ENCODE assay signal across 8 mouse cellular contexts in the genomic region with DNA sequence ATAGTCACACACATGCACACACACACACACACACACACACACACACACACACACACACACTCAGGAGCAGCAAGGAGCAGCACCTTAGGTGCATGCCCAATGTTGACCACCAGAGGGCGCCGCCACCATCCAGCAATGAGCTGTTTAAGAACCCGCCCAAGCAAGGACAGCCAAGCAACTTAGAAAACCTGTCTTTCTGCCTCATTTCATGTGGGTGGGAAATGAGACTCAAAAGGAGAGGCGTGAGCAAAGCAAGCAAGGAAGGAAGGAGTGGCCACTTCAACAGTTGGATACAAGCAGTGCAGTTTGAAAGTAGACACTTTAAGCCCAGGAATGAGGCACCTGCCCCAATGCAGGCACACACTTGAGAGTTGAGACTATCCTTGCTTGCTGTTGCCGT.
DNase-seq lines count a peak whose midpoint lies in the region; ATAC-seq and TF ChIP-seq lines count a peak whose summit lies in the region.

No protein-coding gene starts in this region.

- peak; percentile 89 for DNase-seq in forebrain, embryonic 11.5 days (ENCODE audit: low spot score)
- DNase-seq in c-Kit-positive CD71-negative TER-119-negative erythroid progenitor cells, embryonic 14.5 days (ENCODE audit: low read depth) = peak; percentile 72
- DNase-seq in intestine, embryonic 14.5 days (ENCODE audit: low spot score) = peak; percentile 91
- DNase-seq in left cerebral cortex, adult 8-10 months (ENCODE audit: low spot score in 2 of 2) = peak; percentile 61 to 70
- peak; percentile 74 for DNase-seq in naive thymus-derived CD4-positive, alpha-beta T cell, adult 2 months (ENCODE audit: low read depth)
- DNase-seq in stomach, postnatal 0 days (ENCODE audit: low spot score) = peak; percentile 83

- H3K27ac ChIP-seq in forebrain, embryonic 11.5 days (ENCODE audit: low read depth, low read length) = no peak overlapping the region
- no peak overlapping the region for H3K27ac ChIP-seq in forebrain, embryonic 12.5 days
- H3K27ac ChIP-seq in intestine, embryonic 14.5 days (ENCODE audit: low read depth) = no peak overlapping the region
- H3K27ac ChIP-seq in stomach, postnatal 0 days (replicated peaks) = peak overlapping the region; percentile 35; the same call in 1 of the 2 replicates

- H3K9ac ChIP-seq in forebrain, embryonic 11.5 days (ENCODE audit: low read length) = no peak overlapping the region
- no peak overlapping the region for H3K9ac ChIP-seq in forebrain, embryonic 12.5 days
- no peak overlapping the region for H3K9ac ChIP-seq in intestine, embryonic 14.5 days (ENCODE audit: low read length)
- no peak overlapping the region for H3K9ac ChIP-seq in stomach, postnatal 0 days (ENCODE audit: low read length)

- no peaks in the 10 kb centered on the region for H3K4me1 ChIP-seq in forebrain, embryonic 11.5 days (replicated peaks; ENCODE audit: control insufficient read depth, insufficient read depth, low read length)
- H3K4me1 ChIP-seq in forebrain, embryonic 12.5 days = peaks cover 6% of the 10 kb centered on the region; the same call in 1 of the 2 replicates
- peaks cover 7% of the 10 kb centered on the region for H3K4me1 ChIP-seq in intestine, embryonic 14.5 days (replicated peaks; ENCODE audit: control insufficient read depth, insufficient read depth, low read length)
- H3K4me1 ChIP-seq in stomach, postnatal 0 days (replicated peaks; ENCODE audit: control insufficient read depth, insufficient read depth) = no peaks in the 10 kb centered on the region

- H3K9me3 ChIP-seq in forebrain, embryonic 11.5 days (ENCODE audit: control insufficient read depth, low read length) = no peaks in the 10 kb centered on the region
- H3K9me3 ChIP-seq in forebrain, embryonic 12.5 days = 0 out of 2 replicates have a peak, but pooled peaks cover 2% of the 10 kb centered on the region
- H3K9me3 ChIP-seq in intestine, embryonic 14.5 days (ENCODE audit: control insufficient read depth, low read length) = no peaks in the 10 kb centered on the region
- H3K9me3 ChIP-seq in stomach, postnatal 0 days (ENCODE audit: control insufficient read depth, low read length) = no peaks in the 10 kb centered on the region

- H3K27me3 ChIP-seq in forebrain, embryonic 11.5 days (ENCODE audit: control insufficient read depth, insufficient read depth, low read length) = no peaks in the 10 kb centered on the region
- H3K27me3 ChIP-seq in forebrain, embryonic 12.5 days = 0 out of 2 replicates have a peak, but pooled peaks cover under 1% of the 10 kb centered on the region
- H3K27me3 ChIP-seq in intestine, embryonic 14.5 days (replicated peaks; ENCODE audit: control insufficient read depth, insufficient read depth, low read length) = no peaks in the 10 kb centered on the region
- no peaks in the 10 kb centered on the region for H3K27me3 ChIP-seq in stomach, postnatal 0 days (ENCODE audit: control insufficient read depth, insufficient read depth, low read length)

- H3K4me3 ChIP-seq in forebrain, embryonic 11.5 days (ENCODE audit: low read depth, low read length) = no peak overlapping the region
- H3K4me3 ChIP-seq in forebrain, embryonic 12.5 days (replicated peaks) = no peak overlapping the region
- no peak overlapping the region for H3K4me3 ChIP-seq in intestine, embryonic 14.5 days (ENCODE audit: low read depth, low read length)
- H3K4me3 ChIP-seq in stomach, postnatal 0 days (ENCODE audit: low read depth, low read length) = no peak overlapping the region

- WGBS in forebrain, embryonic 11.5 days = 18% methylated on average over 5 of the region's 5 CpGs
- 13% methylated on average over 5 of the region's 5 CpGs for WGBS in forebrain, embryonic 12.5 days
- WGBS in intestine, embryonic 14.5 days = 15% methylated on average over 5 of the region's 5 CpGs
- WGBS in stomach, postnatal 0 days = 10% methylated on average over 5 of the region's 5 CpGs

- TF ChIP-seq CTCF in stomach, postnatal 0 days (IDR thresholded peaks at IDR 0.05; ENCODE audit: low read depth) = peak; percentile 99

- no peak for TF ChIP-seq EP300 in stomach, postnatal 0 days (optimal IDR thresholded peaks at IDR 0.05)

- ATAC-seq in forebrain, embryonic 11.5 days (replicated peaks; ENCODE audit: low FRiP score) = no peak
- ATAC-seq in forebrain, embryonic 12.5 days (ENCODE audit: low FRiP score) = no peak
- peak; percentile 82 for ATAC-seq in frontal cortex, adult (ENCODE audit: low TSS enrichment)
- peak; percentile 67 for ATAC-seq in intestine, embryonic 14.5 days (replicated peaks; ENCODE audit: low FRiP score, low TSS enrichment, low read depth)
- ATAC-seq in stomach, postnatal 0 days (ENCODE audit: low FRiP score, low TSS enrichment) = peak; percentile 79

- no peak overlapping the region for H3K4me2 ChIP-seq in forebrain, embryonic 11.5 days (ENCODE audit: low read depth, low read length, severe bottlenecking)
- H3K4me2 ChIP-seq in forebrain, embryonic 12.5 days = no peak overlapping the region
- no peak overlapping the region for H3K4me2 ChIP-seq in intestine, embryonic 14.5 days (ENCODE audit: low read length)
- H3K4me2 ChIP-seq in stomach, postnatal 0 days (replicated peaks; ENCODE audit: low read depth) = no peak overlapping the region

- H3K36me3 ChIP-seq in forebrain, embryonic 11.5 days (ENCODE audit: control insufficient read depth, insufficient read depth, low read length) = no peaks in the 10 kb centered on the region
- H3K36me3 ChIP-seq in forebrain, embryonic 12.5 days (replicated peaks) = no peaks in the 10 kb centered on the region
- H3K36me3 ChIP-seq in intestine, embryonic 14.5 days (ENCODE audit: control insufficient read depth, insufficient read depth, low read length) = no peaks in the 10 kb centered on the region
- no peaks in the 10 kb centered on the region for H3K36me3 ChIP-seq in stomach, postnatal 0 days (ENCODE audit: control insufficient read depth, insufficient read depth, low read length)

Comparison
In these comparisons a context has a peak if more than half of its experiments do, and no peak if none do; other contexts are left out.
1. ATAC-seq: peak in frontal cortex, adult (single experiment), intestine, embryonic 14.5 days (single experiment) and stomach, postnatal 0 days (single experiment); none in forebrain, embryonic 11.5 days (single experiment) and forebrain, embryonic 12.5 days (single experiment).
2. Peak in every context shown above with its lines, with median percentiles within 50 percentile points of each other: DNase-seq.